Mouse (Mus musculus): ENCODE data around the gene Hist3h2ba.

Hist3h2ba gene

GRCm38 (mm10) chr11:58967346-58967745, 18.6 kb downstream of the Hist3h2ba start:
- DNase-seq, result no peak

DNA sequence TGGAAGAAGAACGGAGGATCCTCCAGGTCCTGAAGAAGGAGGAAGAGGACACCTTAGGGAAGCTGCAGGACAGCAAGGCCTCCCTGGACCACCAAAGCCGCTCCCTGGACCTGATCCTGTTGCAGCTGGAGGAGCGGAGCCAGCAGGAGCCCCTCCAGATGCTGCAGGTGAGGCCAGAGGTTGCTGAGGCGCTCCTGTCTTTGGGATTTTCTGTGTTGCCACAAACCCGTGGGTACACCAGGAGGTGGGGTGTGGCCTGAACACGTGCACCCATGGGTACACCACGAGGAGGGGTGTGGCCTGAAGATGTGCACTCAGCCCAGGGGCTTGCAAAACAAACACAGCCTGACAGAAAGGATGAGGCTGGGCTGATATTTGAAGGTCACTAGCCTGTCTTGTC, 19.8 kb downstream of the Hist3h2ba start:
- DNase-seq, result no peak

DNA sequence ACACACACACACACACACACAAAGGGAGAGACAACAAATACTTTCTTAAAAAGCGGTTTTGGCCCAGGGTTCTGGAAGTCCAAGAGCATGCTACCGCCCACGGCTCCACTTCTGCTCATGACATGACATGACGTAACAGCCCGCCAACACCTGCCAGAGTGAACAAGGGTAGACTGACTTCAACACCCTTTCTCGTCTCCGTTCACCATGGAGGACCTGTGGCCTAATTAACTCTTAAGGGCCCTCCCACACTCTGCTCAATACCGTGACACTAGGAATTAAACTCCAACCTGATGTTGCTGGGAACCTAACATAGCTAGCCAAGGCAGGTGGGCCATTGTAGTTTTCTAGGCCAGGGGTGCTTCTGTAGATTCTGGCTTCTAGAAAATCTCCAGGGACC, 20.3 kb downstream of the Hist3h2ba start:
- peak; percentile 45 for DNase-seq

- DNase-seq, result peak; percentile 74
Observed at GRCm38 (mm10) chr11:58969659-58970058, 20.9 kb downstream of the Hist3h2ba start.

- DNase-seq, result no peak
Observed at GRCm38 (mm10) chr11:58970831-58971530, 22.3 kb downstream of the Hist3h2ba start.

GRCm38 (mm10) chr11:58971796-58972195, 23.1 kb downstream of the Hist3h2ba start:
- no peak for DNase-seq

- no peak for DNase-seq
Observed at GRCm38 (mm10) chr11:58974414-58974813, 25.7 kb downstream of the Hist3h2ba start.

GRCm38 (mm10) chr11:58977150-58977549, 28.4 kb downstream of the Hist3h2ba start:
- no peak for DNase-seq

DNA sequence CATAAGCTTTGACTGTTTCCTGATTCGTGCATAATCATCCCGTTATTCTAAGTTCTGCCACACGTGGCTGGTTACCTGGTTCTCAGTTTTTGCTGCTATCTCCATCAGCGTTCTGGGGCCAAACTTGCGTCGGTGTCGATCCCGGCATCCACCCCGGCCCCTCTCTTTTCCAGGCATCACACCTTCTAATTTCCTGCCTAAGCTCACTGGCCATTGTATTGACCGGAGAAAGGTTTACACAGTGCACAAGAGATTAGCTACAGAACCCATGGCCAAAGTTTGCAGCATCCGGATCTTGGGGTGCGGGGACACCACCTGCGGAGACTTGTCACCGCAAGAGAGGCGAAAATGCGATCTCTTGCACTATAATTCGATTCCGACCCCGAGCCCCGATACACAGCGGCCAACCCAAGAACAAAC, 28.9 kb downstream of the Hist3h2ba start:
- DNase-seq, result no peak

DNA sequence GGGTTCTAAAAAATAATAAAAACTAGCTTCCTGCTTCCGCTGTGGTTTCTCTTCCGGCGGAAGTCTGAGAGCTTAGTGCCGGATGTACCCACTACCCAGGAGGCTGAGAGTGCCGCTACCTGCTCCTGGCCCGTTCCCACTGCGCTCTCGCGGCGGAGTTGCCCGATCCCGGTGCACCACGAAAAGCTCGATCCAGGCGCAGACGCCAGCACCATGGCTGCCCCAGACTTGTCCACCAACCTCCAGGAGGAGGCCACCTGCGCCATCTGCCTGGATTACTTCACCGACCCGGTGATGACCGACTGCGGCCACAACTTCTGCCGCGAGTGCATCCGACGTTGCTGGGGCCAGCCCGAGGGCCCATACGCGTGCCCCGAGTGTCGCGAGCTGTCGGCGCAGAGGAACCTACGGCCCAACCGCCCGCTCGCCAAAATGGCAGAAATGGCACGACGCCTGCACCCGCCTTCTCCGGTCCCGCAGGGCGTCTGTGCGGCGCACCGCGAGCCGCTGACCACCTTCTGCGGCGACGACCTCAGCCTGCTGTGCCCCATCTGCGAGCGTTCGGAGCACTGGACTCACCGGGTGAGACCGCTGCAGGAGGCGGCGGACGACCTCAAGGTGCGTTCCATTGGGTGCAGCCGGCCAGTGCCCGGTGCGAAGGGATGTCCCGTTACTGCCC, 29.4 kb downstream of the Hist3h2ba start, which contains the start of gene Trim11:
Trim11 (plus strand) TSS at position 67 of the 679 bp plus-strand sequence.
- peak; percentile 50 for DNase-seq

DNA sequence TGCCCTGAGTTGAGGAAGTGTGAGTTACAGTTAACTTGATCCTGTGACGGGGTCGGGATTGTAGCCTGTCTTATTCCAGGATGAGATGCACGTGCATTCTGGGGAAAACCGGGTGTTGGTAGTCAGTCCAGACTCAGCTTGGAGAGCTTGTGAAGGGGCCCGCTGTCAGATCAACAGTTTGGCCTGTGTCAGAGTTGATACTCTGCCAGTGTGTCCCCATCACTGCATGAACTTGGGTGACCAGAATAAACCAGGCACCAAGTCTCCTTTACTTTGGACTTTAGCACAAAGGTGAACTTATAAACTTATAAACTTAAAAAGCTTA, 29.9 kb downstream of the Hist3h2ba start:
- peak; percentile 35 for DNase-seq

DNA sequence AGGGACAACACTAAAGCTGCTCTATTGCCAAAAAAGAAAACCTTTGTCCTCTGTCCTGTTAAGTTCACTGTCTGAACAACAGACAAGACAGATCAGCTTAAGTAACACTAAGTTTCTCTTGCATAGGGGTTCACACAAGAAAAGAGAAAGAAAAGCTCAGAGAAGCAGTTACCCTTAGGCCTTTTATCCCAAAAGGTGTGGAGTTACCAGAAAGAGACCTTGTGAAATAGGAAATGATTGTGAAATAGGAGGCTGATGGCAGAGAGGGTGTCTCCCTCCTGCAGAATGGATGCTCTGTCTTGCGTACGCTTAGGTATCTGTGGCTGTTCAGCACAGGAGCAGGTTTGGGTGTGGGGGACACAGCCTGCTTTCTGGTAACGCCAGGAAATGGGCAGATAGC, 30.5 kb downstream of the Hist3h2ba start:
- no peak for DNase-seq

DNA sequence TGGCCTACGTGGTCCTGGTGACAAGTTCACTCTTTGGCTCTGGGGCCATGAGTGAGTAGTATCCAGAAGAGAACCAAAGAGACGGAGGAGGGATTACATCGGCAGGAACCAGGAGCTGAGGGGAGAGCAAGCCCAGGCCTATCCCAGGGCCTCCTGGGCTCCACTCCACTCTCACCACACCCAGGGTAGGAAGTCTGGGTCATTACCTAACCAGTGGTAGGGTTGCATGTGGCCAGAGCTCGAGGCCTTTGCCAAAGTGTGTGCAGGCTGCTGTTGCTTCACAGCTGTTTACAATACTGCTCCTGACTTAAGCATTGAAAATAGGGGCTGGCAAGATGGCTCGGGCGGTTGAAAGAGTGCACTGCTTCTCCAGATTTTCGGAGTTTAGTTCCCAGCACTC, 30.9 kb downstream of the Hist3h2ba start:
- DNase-seq, result no peak

- DNase-seq, result peak; percentile 62
Observed at GRCm38 (mm10) chr11:58980381-58980990, 31.8 kb downstream of the Hist3h2ba start.

- peak; percentile 44 for DNase-seq
Observed at GRCm38 (mm10) chr11:58981541-58982447, 33.1 kb downstream of the Hist3h2ba start.

DNA sequence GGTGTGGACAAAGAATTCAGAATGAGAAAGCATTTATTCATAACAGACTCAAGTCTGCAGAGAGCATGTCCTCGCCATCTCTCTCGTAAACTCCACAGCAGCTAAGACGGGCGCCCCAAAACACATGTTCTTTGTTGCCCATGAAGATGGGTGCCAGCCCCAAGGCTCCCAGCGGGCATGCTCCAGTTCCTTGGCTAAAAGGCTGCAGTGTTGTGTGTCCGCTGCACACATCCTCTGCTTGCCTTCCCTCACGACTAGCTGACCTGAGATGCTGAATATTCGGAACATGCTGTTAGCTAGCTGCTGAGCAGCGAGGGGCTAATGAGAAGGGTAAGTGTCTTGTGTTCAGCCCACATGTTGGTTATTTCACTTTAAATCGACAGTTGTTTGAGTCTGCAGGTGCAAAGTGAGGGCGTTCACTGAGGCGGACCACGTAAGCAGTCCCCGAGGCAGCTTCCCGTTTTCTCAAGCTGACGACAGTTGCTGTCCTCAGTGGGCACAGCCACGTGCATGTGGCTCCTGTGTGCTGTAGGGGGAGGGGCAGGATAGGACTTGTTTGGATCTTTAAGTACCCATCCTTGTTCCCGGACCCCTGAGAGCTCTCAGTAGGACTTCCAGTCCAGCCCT, 33.9 kb downstream of the Hist3h2ba start:
- no peak for DNase-seq

DNA sequence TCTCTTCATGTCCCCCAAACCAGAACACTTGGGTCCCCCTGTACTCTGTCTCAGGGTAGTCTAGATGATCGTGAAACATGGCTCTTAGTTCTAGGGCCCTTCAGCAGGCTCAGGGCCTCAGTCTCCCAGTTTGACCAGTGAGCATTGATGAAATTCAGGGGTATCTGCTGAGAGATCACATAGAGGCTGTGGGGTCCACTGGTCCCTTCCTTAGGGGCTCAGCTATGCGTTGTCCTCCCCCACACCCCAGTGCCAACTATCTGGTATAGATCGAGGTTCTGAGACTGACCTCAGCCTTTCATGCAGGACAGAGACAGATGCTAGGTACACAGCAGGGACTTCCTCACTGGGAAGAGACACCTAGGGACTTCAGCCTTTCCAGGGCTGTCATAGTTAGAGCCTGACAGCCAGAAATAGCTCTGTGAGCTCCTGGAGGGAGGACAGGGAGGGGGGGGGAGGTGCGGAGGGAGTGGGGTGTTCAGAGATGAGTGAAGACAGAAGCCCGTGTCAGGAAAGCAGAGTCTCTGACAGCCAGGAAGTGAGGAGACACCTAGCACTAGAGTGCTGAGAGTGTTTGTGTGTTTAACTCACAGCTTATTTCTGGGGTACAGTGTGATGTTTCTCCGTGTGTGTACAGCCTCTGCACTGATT, 35.1 kb downstream of the Hist3h2ba start:
- no peak for DNase-seq

DNA sequence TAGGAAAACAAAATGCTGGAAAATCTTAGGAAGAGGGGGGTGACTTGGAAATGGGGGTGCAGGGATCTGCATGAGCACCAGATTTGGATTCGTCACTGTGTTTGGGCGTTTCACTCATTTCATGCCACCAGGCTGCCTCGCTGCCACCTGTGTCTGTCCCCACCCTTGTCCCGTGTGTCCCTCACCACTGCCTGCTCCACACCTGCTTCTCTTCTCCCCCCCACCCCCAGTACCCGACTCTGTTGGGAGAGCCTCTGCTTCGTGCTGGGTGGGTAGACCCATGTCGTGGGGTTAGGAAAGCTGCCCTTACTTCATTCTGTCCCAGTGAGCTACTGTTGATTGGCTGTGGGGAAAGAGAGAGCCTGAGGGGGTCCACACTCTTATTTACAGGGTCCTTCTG, 35.9 kb downstream of the Hist3h2ba start:
- DNase-seq, result no peak

DNA sequence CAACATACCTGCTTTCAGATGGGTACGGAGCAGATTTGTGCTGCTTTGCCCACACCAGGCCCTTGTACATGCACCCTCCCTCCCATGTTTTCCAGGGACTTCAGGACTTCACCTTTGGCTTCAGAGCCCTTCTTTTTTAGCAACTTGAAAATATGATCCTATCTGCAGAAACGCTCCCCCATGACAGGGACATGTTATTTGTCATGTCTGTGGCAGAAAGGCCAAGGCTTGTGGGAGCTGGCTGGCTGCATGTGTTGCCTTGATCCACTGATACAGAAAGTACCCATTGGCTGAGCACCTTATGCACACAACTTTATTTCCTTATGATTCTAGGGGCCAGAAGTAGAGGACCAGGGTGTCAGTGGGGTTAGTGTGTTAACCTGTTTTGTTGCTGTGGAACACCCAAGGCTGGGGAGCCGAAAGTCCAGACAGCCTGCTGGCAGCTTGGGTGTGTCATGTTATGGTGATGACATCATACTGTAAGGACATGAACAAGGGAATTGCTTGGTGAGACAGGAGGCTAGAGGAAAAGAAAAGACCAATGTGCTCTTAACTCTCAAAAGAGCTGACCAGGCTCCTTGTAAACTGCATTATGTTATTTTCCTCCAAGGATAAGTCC, 36.7 kb downstream of the Hist3h2ba start:
- DNase-seq, result no peak

DNA sequence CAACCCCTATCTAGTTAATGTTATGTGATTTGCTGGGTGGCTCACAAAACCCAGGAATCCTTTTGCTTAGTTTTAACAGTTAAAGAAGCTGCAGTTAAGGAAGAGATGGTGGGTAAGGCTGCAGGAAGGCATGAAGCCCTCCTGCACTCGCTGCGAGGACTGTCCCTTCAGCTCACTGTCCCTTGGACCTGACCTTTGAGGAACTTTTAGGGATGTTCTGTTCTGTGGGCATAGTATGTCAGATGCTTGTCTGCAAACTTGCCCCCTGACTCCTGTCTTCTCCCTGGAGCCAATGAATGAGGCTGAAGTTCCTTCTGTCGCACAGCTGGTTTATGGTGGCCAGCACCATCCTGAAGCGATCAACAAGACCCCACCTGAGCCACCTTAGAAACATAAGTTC, 40.4 kb downstream of the Hist3h2ba start:
- no peak for DNase-seq

- no peak for DNase-seq
Observed at GRCm38 (mm10) chr11:58990141-58990540, 41.4 kb downstream of the Hist3h2ba start.

DNA sequence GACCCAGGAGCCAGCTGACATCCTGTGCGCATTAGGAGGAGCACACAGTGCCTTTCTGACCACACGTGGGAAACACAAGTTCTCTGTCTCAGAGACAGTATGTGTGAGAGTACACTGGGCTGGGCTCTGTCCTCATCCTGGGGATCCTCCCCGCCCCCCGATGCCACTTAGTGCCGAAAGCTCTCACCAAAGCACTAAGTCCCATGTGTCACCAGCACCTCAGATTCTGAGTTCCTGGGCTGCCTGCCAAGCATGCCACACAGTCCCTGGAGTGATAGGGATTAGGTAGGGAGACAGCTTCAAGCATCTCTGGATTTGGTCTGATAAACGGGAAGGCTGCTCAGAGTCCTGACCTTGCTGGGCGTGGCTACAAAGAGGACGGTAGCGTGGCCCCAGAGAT, 42.1 kb downstream of the Hist3h2ba start:
- no peak for DNase-seq

Measured in kidney, adult 11 months (tissue).